In the genomic region with DNA sequence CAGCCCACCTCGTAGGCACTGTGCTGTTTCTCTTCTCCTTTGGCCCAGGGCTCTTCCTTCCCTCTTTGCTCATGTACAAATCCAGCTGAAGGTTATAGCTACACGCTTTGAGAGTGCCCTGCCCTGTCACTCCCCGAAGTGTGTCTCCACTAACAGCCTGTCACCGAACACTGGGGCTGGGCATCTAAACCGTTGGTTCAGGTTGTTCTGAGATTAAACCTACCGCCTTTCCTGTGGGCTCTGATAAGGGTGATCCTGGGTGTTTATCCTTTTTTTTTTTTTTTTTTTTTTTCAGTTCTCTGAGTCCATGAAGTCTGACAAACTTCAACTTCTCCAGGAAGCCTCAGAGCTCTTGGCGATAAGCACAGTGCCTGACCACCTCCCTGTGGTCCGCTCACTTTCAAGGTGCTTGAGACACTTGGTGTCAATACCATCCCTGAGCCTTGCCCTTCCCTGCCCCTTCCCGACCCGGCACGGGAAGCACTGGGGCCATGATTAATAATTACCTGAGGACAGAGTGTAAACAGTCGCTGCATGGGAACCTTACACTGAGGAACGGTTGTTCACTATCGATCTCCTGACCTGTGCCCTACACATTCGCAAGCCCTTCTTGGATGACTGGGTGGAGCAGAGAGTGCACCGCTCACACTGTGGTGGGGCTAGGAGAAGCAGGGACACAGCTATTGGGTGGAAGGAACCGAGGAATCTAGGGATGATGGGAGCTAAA, we compare ENCODE assay signal across 18 mouse cellular contexts. TPM values are rescaled to one million over a fixed set of nuclear protein-coding genes. Genes with fewer than 3 reads are reported as not detected.
DNase-seq lines count a peak whose midpoint lies in the region; ATAC-seq and TF ChIP-seq lines count a peak whose summit lies in the region.
"Had no signal": no experiment of that assay in that cellular context is flagged by ENCODE, and none has a peak within 500 bp of the region (broad histone marks: within the 10 kb centered on the region; RNA-seq: fewer than 3 reads in every experiment).

No protein-coding gene starts in this region.

- H3K4me3 ChIP-seq in intestine, postnatal 0 days (ENCODE audit: low read depth, low read length): no peak overlapping the region
- H3K4me3 ChIP-seq in liver, adult 2 months (ENCODE audit: insufficient read depth, low read depth, low read length): no peak overlapping the region
- H3K4me3 ChIP-seq in heart, embryonic 11.5 days (ENCODE audit: low read depth, low read length): no peak overlapping the region
- H3K4me3 ChIP-seq: embryonic facial prominence, embryonic 15.5 days; heart, embryonic 12.5 days; hindbrain, embryonic 15.5 days; limb, embryonic 15.5 days; midbrain, embryonic 10.5 days; neural tube, embryonic 12.5 days had no signal

- H3K9me3 ChIP-seq in intestine, postnatal 0 days (ENCODE audit: control insufficient read depth): no peaks in the 10 kb centered on the region
- H3K9me3 ChIP-seq in heart, embryonic 11.5 days (replicated peaks; ENCODE audit: control insufficient read depth, low read length): no peaks in the 10 kb centered on the region
- H3K9me3 ChIP-seq: embryonic facial prominence, embryonic 15.5 days; heart, embryonic 12.5 days; hindbrain, embryonic 15.5 days; limb, embryonic 15.5 days; midbrain, embryonic 10.5 days; neural tube, embryonic 12.5 days had no signal

- no peaks in the 10 kb centered on the region for H3K79me2 ChIP-seq in liver, adult 2 months (ENCODE audit: control insufficient read depth, insufficient read depth, low read length)

- H3K9ac ChIP-seq in intestine, postnatal 0 days (ENCODE audit: low read depth, low read length): no peak overlapping the region
- no peak overlapping the region for H3K9ac ChIP-seq in liver, adult 2 months (ENCODE audit: low read depth, low read length)
- H3K9ac ChIP-seq in heart, embryonic 11.5 days (ENCODE audit: low read depth, low read length): no peak overlapping the region
- H3K9ac ChIP-seq: embryonic facial prominence, embryonic 15.5 days; heart, embryonic 12.5 days; hindbrain, embryonic 15.5 days; limb, embryonic 15.5 days; neural tube, embryonic 12.5 days had no signal

- H3K27me3 ChIP-seq in intestine, postnatal 0 days (replicated peaks; ENCODE audit: control insufficient read depth, insufficient read depth, low read length): no peaks in the 10 kb centered on the region
- no peaks in the 10 kb centered on the region for H3K27me3 ChIP-seq in liver, adult 2 months (ENCODE audit: control insufficient read depth, insufficient read depth, low read length)
- no peaks in the 10 kb centered on the region for H3K27me3 ChIP-seq in heart, embryonic 11.5 days (ENCODE audit: control insufficient read depth, insufficient read depth, low read length)
- H3K27me3 ChIP-seq: embryonic facial prominence, embryonic 15.5 days; hindbrain, embryonic 15.5 days; limb, embryonic 15.5 days; neural tube, embryonic 12.5 days had no signal

- peak; percentile 90 for DNase-seq in c-Kit-positive CD71-positive TER-119-negative erythroid progenitor cells, embryonic 14.5 days (ENCODE audit: low read depth)
- DNase-seq in liver, adult 2 months (ENCODE audit: extremely low read depth, low read depth, low spot score): peak; percentile 96
- DNase-seq in spleen, postnatal 10 days (ENCODE audit: low spot score in 2 of 2): peak; percentile 66 to 76
- no peak for DNase-seq in urinary bladder, postnatal 14 days (ENCODE audit: low spot score)
- DNase-seq in adrenal gland, postnatal 4 days (ENCODE audit: low spot score in 2 of 2): no peak
- DNase-seq: adrenal gland, postnatal 36 days; cerebellum, postnatal 10 days; right cerebral cortex, adult 18-20 months; thymus, postnatal 36 days had no signal

- ATAC-seq in intestine, postnatal 0 days: peak; percentile 92
- no peak for ATAC-seq in heart, embryonic 11.5 days (replicated peaks; ENCODE audit: insufficient number of reproducible peaks, low FRiP score, low TSS enrichment)
- ATAC-seq in inflammation-experienced regulatory T-cells, adult 6 months: no peak

- H3K4me2 ChIP-seq in intestine, postnatal 0 days (replicated peaks; ENCODE audit: low read depth): peak overlapping the region; percentile 43
- H3K4me2 ChIP-seq in heart, embryonic 11.5 days: no peak overlapping the region
- H3K4me2 ChIP-seq: embryonic facial prominence, embryonic 15.5 days; heart, embryonic 12.5 days; hindbrain, embryonic 15.5 days; limb, embryonic 15.5 days; neural tube, embryonic 12.5 days had no signal

- TF ChIP-seq POLR2A in liver, adult 2 months (IDR thresholded peaks at IDR 0.05; ENCODE audit: extremely low read depth, insufficient read depth, low read length): no peak

- 28% methylated on average over 17 of the region's 17 CpGs for WGBS in intestine, postnatal 0 days
- 17% methylated on average over 17 of the region's 17 CpGs for WGBS in liver, adult 2 months
- WGBS in heart, embryonic 11.5 days (ENCODE audit: insufficient replicate concordance): 61% methylated on average over 17 of the region's 17 CpGs

- TF ChIP-seq CTCF in intestine, postnatal 0 days (IDR thresholded peaks at IDR 0.05; ENCODE audit: low read depth): no peak
- TF ChIP-seq CTCF in liver, adult 2 months (IDR thresholded peaks at IDR 0.05; ENCODE audit: low read depth, low read length): no peak

- no peaks in the 10 kb centered on the region for H3K36me3 ChIP-seq in intestine, postnatal 0 days (ENCODE audit: control insufficient read depth, insufficient read depth)
- H3K36me3 ChIP-seq in liver, adult 2 months (ENCODE audit: control insufficient read depth, insufficient read depth, low read length): no peaks in the 10 kb centered on the region
- no peaks in the 10 kb centered on the region for H3K36me3 ChIP-seq in heart, embryonic 11.5 days (ENCODE audit: control insufficient read depth, insufficient read depth, low read length)
- H3K36me3 ChIP-seq: embryonic facial prominence, embryonic 15.5 days; heart, embryonic 12.5 days; hindbrain, embryonic 15.5 days; limb, embryonic 15.5 days; neural tube, embryonic 12.5 days had no signal

- H3K4me1 ChIP-seq in intestine, postnatal 0 days (replicated peaks; ENCODE audit: control insufficient read depth, insufficient read depth, low read length): peaks cover 21% of the 10 kb centered on the region
- peaks cover 12% of the 10 kb centered on the region for H3K4me1 ChIP-seq in liver, adult 2 months (ENCODE audit: control insufficient read depth, insufficient read depth, low read length)
- H3K4me1 ChIP-seq in heart, embryonic 11.5 days (ENCODE audit: control insufficient read depth, insufficient read depth, low read length): peaks cover 30% of the 10 kb centered on the region
- H3K4me1 ChIP-seq: hindbrain, embryonic 15.5 days; neural tube, embryonic 12.5 days had no signal

- H3K27ac ChIP-seq in intestine, postnatal 0 days (ENCODE audit: low read depth, low read length): peak overlapping the region; percentile 46
- 0 out of 2 replicates have a peak overlapping the region, but pooled peaks have one; percentile 5 for H3K27ac ChIP-seq in liver, adult 2 months (replicated peaks; ENCODE audit: insufficient read depth, low read depth, low read length)
- no peak overlapping the region for H3K27ac ChIP-seq in heart, embryonic 11.5 days (ENCODE audit: low read depth, low read length)
- H3K27ac ChIP-seq: embryonic facial prominence, embryonic 15.5 days; hindbrain, embryonic 15.5 days; limb, embryonic 15.5 days; neural tube, embryonic 12.5 days had no signal

RNA-seq across cellular contexts. Expression of a gene that starts 12.2 kb away (rescaled TPM):
- 19.0 and 20.4 TPM in 2 replicates for polyA plus RNA-seq in intestine, postnatal 0 days (2015; fragmentation: Nextera tagmentation; extraction: Ambion mirVana)
- total RNA-seq in liver, adult 2 months (2014; rRNA removed): 78.1 and 91.4 TPM in 2 replicates
- 78.3 and 88.6 TPM in 2 replicates for polyA plus RNA-seq in liver, adult 2 months (2012; rRNA removed)
- polyA plus RNA-seq in heart, embryonic 11.5 days (2014; fragmentation: Nextera tagmentation; extraction: Ambion mirVana): 2.1 and 3.7 TPM in 2 replicates
- not detected for polyA plus RNA-seq in inflammation-experienced regulatory T-cells, adult 6 months (2017; shearing (Covaris generic))
- 10 to 100 TPM; 71.4 to 78.1 TPM for total RNA-seq in adrenal gland, postnatal 4 days (2021)

RNA-seq across cellular contexts. Expression of a gene that starts 52.0 kb away (rescaled TPM):
- 0.17 TPM in 1 of 2 replicates, not detected in the other for polyA plus RNA-seq in intestine, postnatal 0 days (2015; fragmentation: Nextera tagmentation; extraction: Ambion mirVana)
- total RNA-seq in liver, adult 2 months (2014; rRNA removed): 0.09 TPM in 1 of 2 replicates, not detected in the other
- polyA plus RNA-seq in liver, adult 2 months (2012; rRNA removed): 0.09 TPM in 1 of 2 replicates, not detected in the other
- polyA plus RNA-seq in heart, embryonic 11.5 days (2014; fragmentation: Nextera tagmentation; extraction: Ambion mirVana): not detected in 2 replicates
- not detected for polyA plus RNA-seq in inflammation-experienced regulatory T-cells, adult 6 months (2017; shearing (Covaris generic))
- not detected for total RNA-seq in adrenal gland, postnatal 4 days (2021)
- total RNA-seq: adrenal gland, postnatal 36 days had no signal
- polyA plus RNA-seq: embryonic facial prominence, embryonic 15.5 days; heart, embryonic 12.5 days; hindbrain, embryonic 15.5 days; limb, embryonic 15.5 days; midbrain, embryonic 10.5 days; neural tube, embryonic 12.5 days had no signal

Comparison
In these comparisons a context has a peak if more than half of its experiments do, and no peak if none do; other contexts are left out.
1. DNase-seq: peak in c-Kit-positive CD71-positive TER-119-negative erythroid progenitor cells, embryonic 14.5 days (single experiment), liver, adult 2 months (single experiment) and spleen, postnatal 10 days (2 of 2); none in urinary bladder, postnatal 14 days (single experiment) and adrenal gland, postnatal 4 days (0 of 2).